Mouse (Mus musculus) lung, embryonic 14.5 days (tissue): ENCODE measurements around the gene Rasl11a. TPM values are rescaled to one million over a fixed set of nuclear protein-coding genes. Genes with fewer than 3 reads are reported as not detected.
A peak's percentile ranks its signal among the peaks of the same experiment; 100 is the strongest.
"Not testable (repeated sequence)": the region's sequence is repeated elsewhere in the genome, so short reads cannot be mapped to it uniquely, and the experiment has no call there.

Source experiments
- ATAC-seq: fragments of 200-750 bp; cut with Nextera tagmentation; 2 replicates; pipeline ENCODE4 v1.8.0; 2017; ENCODE audit warnings: mild to moderate bottlenecking, moderate TSS enrichment, moderate library complexity; ENCODE audit not compliant: insufficient read depth
- DNase-seq: peaks from one replicate; pipeline ENCODE4 v3.0.0-alpha.2; 2015
- H3K27ac ChIP-seq: fragments of 300-500 bp; sonication (generic); 2 replicates; pipeline ENCODE4 v1.5.1; 2014; ENCODE audit warnings: low read depth, mild to moderate bottlenecking, moderate library complexity
- H3K27me3 ChIP-seq: fragments of 300-500 bp; sonication (generic); 2 replicates; pipeline ENCODE4 v1.6.1; 2014; ENCODE audit warnings: low read length, control low read depth; ENCODE audit not compliant: insufficient read depth
- H3K36me3 ChIP-seq: fragments of 300-500 bp; sonication (generic); 2 replicates; pipeline ENCODE4 v1.6.1; 2014; ENCODE audit warnings: control low read depth; ENCODE audit not compliant: insufficient read depth
- H3K4me1 ChIP-seq: fragments of 300-500 bp; sonication (generic); 2 replicates; pipeline ENCODE4 v1.6.1; 2014; ENCODE audit warnings: antibody characterized with exemption, control low read depth; ENCODE audit not compliant: insufficient read depth
- H3K4me2 ChIP-seq: fragments of 300-500 bp; sonication (generic); 2 replicates; pipeline ENCODE4 v1.6.1; 2014; ENCODE audit warnings: mild to moderate bottlenecking
- H3K4me3 ChIP-seq: fragments of 300-500 bp; sonication (generic); 2 replicates; pipeline ENCODE4 v1.5.1; 2014; ENCODE audit warnings: low read depth, low read length
- H3K9ac ChIP-seq: fragments of 300-500 bp; sonication (generic); 2 replicates; pipeline ENCODE4 v1.6.1; 2014
- H3K9me3 ChIP-seq: fragments of 300-500 bp; sonication (generic); 2 replicates; pipeline ENCODE4 v1.6.1; 2016; ENCODE audit warnings: low read depth, low read length, control low read depth
- CTCF ChIP-seq: IDR thresholded peaks from 2 replicates; pipeline ENCODE4 v1.5.1; 2016; ENCODE audit warnings: antibody characterized with exemption, low read depth
- whole genome bisulfite sequencing: fragments of 180-500 bp; shearing (Covaris S2); extraction: QIAGEN DNeasy Blood & Tissue Kit; methylation state at CpG from one replicate; pipeline ENCODE4 v1.1.7; 2014; 5-methylcytosine and 5-hydroxymethylcytosine counted together
- polyA plus RNA-seq: library from polyadenylated mRNA; unstranded; fragments of >200 nt; fragmentation: Nextera tagmentation; extraction: Ambion mirVana; gene quantifications from 2 replicates; pipeline ENCODE4 v1.2.1, GENCODE M21; 2014

The Rasl11a gene
- polyA plus RNA-seq, 1 experiment from 2014 or later: 18.6 TPM

DNA sequence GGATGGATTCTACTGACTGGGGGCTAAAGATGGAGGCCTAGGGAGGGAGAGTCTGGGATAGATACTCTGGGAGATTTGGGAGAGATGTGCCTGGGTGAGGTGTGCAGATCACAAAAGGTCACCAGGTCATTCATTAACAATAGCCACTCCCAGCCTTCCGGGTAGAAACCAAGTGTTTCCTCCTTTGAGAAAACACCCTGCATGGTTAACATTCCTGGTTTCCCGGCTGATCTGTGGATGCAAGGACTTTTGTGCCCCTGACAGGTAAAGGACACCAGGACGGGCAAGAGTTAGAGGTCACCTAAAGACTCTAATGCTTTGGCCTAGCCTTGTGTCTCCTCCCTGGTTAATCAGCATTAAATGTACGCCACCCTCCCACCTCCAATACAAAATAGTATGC, 48.0 kb downstream of the Rasl11a start:
- ATAC-seq: no peak
- Histone ChIP-seq H3K4me1 (no peaks in the 10 kb centered on the region), H3K27me3 (no peaks in the 10 kb centered on the region), H3K9me3 (no peaks in the 10 kb centered on the region; the same call in 1 of the 2 replicates), H3K4me2 (no peak overlapping the region), H3K9ac (no peak overlapping the region), H3K36me3 (no peaks in the 10 kb centered on the region), H3K27ac (no peak overlapping the region), H3K4me3 (no peak overlapping the region)
- WGBS: 66% methylated on average over 4 of the region's 4 CpGs
- TF ChIP-seq CTCF: no peak
- DNase-seq: no peak

DNA sequence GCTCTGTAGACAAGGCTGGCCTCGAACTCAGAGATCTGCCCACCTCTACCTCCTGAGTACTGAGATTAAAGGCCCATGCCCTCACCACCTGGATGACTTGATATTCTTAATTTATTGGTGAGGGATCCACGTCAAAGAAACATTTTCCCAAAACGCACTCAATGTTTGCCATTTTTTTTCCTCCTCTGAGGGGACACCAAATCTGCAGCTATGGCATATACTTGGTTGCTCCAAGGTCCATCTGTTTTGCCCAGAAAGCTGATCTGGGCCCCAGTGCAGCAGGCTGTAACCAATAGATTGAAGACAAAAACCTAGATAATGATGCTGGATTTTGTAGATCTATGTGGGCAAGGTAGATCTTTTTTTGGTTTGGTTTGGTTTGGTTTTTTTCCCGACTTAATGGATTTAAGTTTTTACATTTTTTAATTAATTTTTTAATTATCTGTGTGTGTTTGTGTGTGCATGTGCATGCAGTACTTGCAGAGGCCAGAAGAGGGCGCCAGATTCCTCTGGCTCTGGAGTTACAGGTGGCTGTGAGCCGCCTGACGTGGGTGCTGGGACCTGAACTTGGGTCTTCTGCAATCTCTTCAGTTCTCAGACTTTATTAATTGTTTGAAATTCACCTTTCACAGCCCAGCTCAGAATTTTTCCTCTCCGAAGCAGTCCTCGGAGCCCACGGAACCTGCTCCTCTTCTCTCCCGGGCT, 48.8 kb downstream of the Rasl11a start:
- 84% methylated on average over 11 of the region's 11 CpGs for WGBS

DNA sequence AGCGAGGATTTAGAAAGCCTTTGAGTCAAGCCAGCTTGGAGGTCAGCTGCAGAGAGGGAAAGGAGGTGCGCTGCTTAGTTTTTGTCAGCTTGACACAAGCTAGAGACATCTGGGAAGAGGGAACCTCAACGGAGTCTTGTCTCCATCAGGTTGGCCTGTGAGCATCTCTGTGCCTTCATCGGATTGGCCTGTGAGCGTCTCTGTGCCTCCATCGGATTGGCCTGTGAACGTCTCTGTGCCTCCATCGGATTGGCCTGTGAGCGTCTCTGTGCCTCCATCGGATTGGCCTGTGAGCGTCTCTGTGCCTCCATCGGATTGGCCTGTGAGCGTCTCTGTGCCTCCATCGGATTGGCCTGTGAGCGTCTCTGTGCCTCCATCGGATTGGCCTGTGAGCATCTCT, 50.8 kb downstream of the Rasl11a start:
- H3K9ac ChIP-seq, H3K4me3 ChIP-seq, H3K4me1 ChIP-seq, H3K36me3 ChIP-seq, H3K9me3 ChIP-seq, ATAC-seq, H3K27ac ChIP-seq, H3K27me3 ChIP-seq, H3K4me2 ChIP-seq, DNase-seq: not testable (repeated sequence)
- WGBS: 89% methylated on average over 14 of the region's 16 CpGs

More for the DNA sequence above, 48.8 kb downstream of the Rasl11a start:
- H3K4me2 ChIP-seq: no peak overlapping the region
- ATAC-seq (no peak), DNase-seq (no peak)
- TF ChIP-seq CTCF: peak; percentile 55
- no peak overlapping the region for H3K9ac ChIP-seq
- no peaks in the 10 kb centered on the region; the same call in 1 of the 2 replicates for H3K9me3 ChIP-seq
- no peaks in the 10 kb centered on the region for H3K27me3 ChIP-seq
- no peak overlapping the region for H3K27ac ChIP-seq
- no peaks in the 10 kb centered on the region for H3K4me1 ChIP-seq
- H3K36me3 ChIP-seq: no peaks in the 10 kb centered on the region
- H3K4me3 ChIP-seq: no peak overlapping the region

DNA sequence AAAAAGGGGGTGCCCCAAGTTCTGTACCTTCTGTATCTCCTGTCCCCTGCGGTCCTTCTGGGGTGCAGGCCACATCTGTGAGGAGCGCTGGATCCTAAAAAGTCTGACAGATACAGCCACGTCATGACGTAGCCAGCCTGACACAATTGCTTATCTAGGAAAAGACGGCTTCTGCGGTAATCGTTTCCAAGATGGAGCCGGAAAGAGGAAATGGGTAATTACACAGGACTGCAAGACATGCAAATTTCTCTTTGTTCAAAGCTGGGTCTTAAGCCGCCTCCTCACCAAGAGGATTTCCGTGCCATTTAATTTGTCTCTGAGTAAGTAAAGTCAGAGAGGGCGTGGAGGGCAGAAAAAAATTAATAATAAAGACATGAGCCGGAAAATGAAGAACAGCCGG, 52.1 kb downstream of the Rasl11a start:
- no peak for ATAC-seq
- 60% methylated on average over 13 of the region's 13 CpGs for WGBS
- peak; percentile 58 for DNase-seq
- H3K4me2 ChIP-seq: no peak overlapping the region
- H3K27ac ChIP-seq: no peak overlapping the region
- no peaks in the 10 kb centered on the region for H3K27me3 ChIP-seq
- no peak overlapping the region for H3K4me3 ChIP-seq
- no peaks in the 10 kb centered on the region for H3K36me3 ChIP-seq
- no peaks in the 10 kb centered on the region; the same call in 1 of the 2 replicates for H3K9me3 ChIP-seq
- H3K9ac ChIP-seq: no peak overlapping the region
- TF ChIP-seq CTCF: no peak
- no peaks in the 10 kb centered on the region for H3K4me1 ChIP-seq

Other genes with a start within 250 kb of the Rasl11a start
- 11.6 and 13.7 TPM in 2 replicates for gene Usp12, start 50.1 kb upstream of the Rasl11a start, polyA plus RNA-seq
- 678 and 713 TPM in 2 replicates for gene Rpl21, start 12.2 kb upstream of the Rasl11a start, polyA plus RNA-seq
- 124 and 130 TPM in 2 replicates for gene Gtf3a, start 103.6 kb downstream of the Rasl11a start, polyA plus RNA-seq
- 19.8 and 21.8 TPM in 2 replicates for gene Mtif3, start 118.7 kb downstream of the Rasl11a start, polyA plus RNA-seq
- 19.3 and 19.9 TPM in 2 replicates for gene Lnx2, start 231.5 kb downstream of the Rasl11a start, polyA plus RNA-seq
- 123 and 127 TPM in 2 replicates for gene Polr1d, start 232.0 kb downstream of the Rasl11a start, polyA plus RNA-seq